Mouse (Mus musculus) ES-E14 (cell line): ENCODE measurements around the gene Aoc2. TPM values are rescaled to one million over a fixed set of nuclear protein-coding genes. Genes with fewer than 3 reads are reported as not detected.

Source experiments
- DNase-seq: peaks from one replicate; pipeline ENCODE4 v3.0.0-alpha.2; 2013; ENCODE audit warnings: low read depth, low spot score
- H3K27ac ChIP-seq: 2 replicates; pipeline ENCODE4 v1.5.1; 2012; ENCODE audit warnings: low read depth, mild to moderate bottlenecking, low read length, moderate library complexity, mixed read lengths; ENCODE audit not compliant: poor library complexity, insufficient read depth, severe bottlenecking
- H3K36me3 ChIP-seq: 2 replicates; pipeline ENCODE4 v1.6.1; 2012; ENCODE audit warnings: mild to moderate bottlenecking, low read length, moderate library complexity, mixed read lengths; ENCODE audit not compliant: control insufficient read depth, poor library complexity, insufficient read depth, severe bottlenecking
- H3K4me1 ChIP-seq, 2 experiments: fragments of 150-350 bp in 1 of 2; sonication (generic) in 1 of 2; 2 replicates each; pipeline ENCODE4 v1.6.1; 2012; ENCODE audit warnings: low read length in 2 of 2, mild to moderate bottlenecking in 1 of 2, mixed read lengths in 1 of 2; ENCODE audit not compliant: control insufficient read depth in 2 of 2, insufficient read depth in 2 of 2, poor library complexity in 1 of 2
- H3K4me3 ChIP-seq, 2 experiments: fragments of 150-350 bp in 1 of 2; sonication (generic) in 1 of 2; 2 replicates each; pipeline ENCODE4 v1.5.1; 2012; ENCODE audit warnings: low read length in 2 of 2, low read depth in 1 of 2, mild to moderate bottlenecking in 1 of 2, mixed read lengths in 1 of 2; ENCODE audit not compliant: insufficient read depth in 1 of 2, poor library complexity in 1 of 2, severe bottlenecking in 1 of 2
- H3K9ac ChIP-seq: 2 replicates; pipeline ENCODE4 v1.6.1; 2012; ENCODE audit warnings: low read depth, mild to moderate bottlenecking, low read length, mixed read lengths; ENCODE audit not compliant: poor library complexity, insufficient read depth, severe bottlenecking
- H3K9me3 ChIP-seq: fragments of 150-350 bp; sonication (generic); 2 replicates; pipeline ENCODE4 v1.6.1; 2012; ENCODE audit warnings: low read depth, mild to moderate bottlenecking, low read length; ENCODE audit not compliant: control insufficient read depth, insufficient read depth
- CHD2 ChIP-seq: IDR thresholded peaks from 2 replicates; pipeline ENCODE4 v1.6.1; 2014; ENCODE audit warnings: mild to moderate bottlenecking, low read depth, low read length, inconsistent platforms
- HCFC1 ChIP-seq: IDR thresholded peaks from 2 replicates; pipeline ENCODE4 v1.6.1; 2012; ENCODE audit warnings: low read length, inconsistent platforms, borderline replicate concordance; ENCODE audit not compliant: insufficient read depth
- MAFK ChIP-seq: IDR thresholded peaks from 2 replicates; pipeline ENCODE4 v1.6.1; 2014; ENCODE audit warnings: mild to moderate bottlenecking, low read depth, low read length, inconsistent platforms; ENCODE audit not compliant: insufficient read depth
- ZC3H11A ChIP-seq: IDR thresholded peaks from 2 replicates; pipeline ENCODE4 v1.6.1; 2012; ENCODE audit warnings: low read depth, mild to moderate bottlenecking, inconsistent platforms, low read length, borderline replicate concordance
- ZNF384 ChIP-seq: IDR thresholded peaks from 2 replicates; pipeline ENCODE4 v1.6.1; 2012; ENCODE audit warnings: low read depth, low read length, inconsistent platforms
- in situ Hi-C, 2 experiments: fragments of 600-800 bp; cut with MboI; formaldehyde crosslinking; loops; one replicate each; pipeline ENCODE4 v1.15.1; 2025; ENCODE audit warnings: low sequenced_read_pairs in 2 of 2, inconsistent platforms in 1 of 2; ENCODE audit not compliant: unreplicated experiment in 2 of 2
- total RNA-seq: library from RNA; depleted of rRNA; stranded (reverse); fragments of 300-350 nt; gene quantifications from 2 replicates; pipeline ENCODE4 v1.2.3, GENCODE M21; 2012

The Aoc2 gene
- total RNA-seq, 1 experiment = 4.6 TPM

DNA sequence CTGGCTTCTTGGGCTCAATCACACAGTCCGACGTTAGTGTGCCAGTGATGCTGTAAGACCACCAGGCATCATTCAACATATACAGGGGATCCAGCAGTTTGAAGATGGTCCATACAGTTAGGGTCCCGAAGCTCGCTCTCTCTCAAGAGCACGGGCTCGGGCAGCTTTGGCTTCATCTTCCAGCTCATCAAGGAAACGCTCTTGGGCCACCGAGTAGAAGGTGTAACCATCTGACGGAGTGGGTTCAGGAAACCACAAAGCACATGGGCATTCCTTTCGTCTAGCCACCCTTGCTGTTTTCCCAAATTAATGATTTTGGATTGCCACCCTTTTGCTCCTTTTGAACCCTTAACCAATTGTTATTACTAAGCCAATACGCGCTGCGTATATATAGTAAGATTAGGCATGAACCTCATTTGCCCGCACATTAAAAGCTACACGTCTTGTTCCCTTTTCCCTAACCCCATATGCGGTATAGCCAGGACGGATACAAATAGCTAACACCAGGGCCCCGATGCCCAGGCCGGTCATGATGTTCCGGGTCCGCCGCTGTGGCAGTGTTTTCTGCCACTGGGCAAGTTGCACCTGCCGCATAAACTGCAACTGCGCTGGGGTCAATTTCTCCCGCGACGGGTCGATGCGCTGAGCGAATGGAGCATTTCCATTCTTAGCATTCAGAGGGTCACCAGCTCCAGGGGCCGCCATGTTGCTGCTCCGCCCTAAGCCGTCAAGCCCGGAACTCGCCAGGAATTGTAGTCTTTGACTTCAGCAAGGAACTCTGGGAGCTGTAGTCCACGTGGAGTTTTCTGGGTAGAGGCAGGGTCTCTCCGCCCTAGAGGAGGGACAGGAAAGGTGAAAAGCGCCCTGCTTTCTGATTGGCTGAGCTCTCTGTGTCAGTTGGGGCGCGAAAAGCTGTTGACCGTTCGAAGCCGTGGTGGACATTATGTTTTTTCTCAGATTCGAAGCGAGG is 46.4 kb upstream of the Aoc2 start, which contains the start of the genes Cntd1 and Coa3:
TSS of gene Cntd1 (plus strand) at position 790 of the 970 bp plus-strand sequence.
TSS of gene Coa3 (minus strand) at position 892 of the 970 bp plus-strand sequence.
- TF ChIP-seq CHD2 (0 out of 2 replicates have a peak, but pooled peaks have one; percentile 60), HCFC1 (peak; percentile 92), MAFK (no peak)
- H3K4me1 ChIP-seq = peaks cover 0 to 12% of the 10 kb centered on the region in 2 experiments; a peak in 3 of 4 replicates
- in situ Hi-C loops = no loop called here
- H3K36me3 ChIP-seq = no peaks in the 10 kb centered on the region
- H3K9ac ChIP-seq = peak within 1 kb of the TSS; percentile 72
- H3K4me3 ChIP-seq = peak within 1 kb of the TSS; percentile 73 to 95
- H3K27ac ChIP-seq = no peak within 1 kb of the TSS
- no peaks in the 10 kb centered on the region for H3K9me3 ChIP-seq
- peak; percentile 86 for DNase-seq

DNA sequence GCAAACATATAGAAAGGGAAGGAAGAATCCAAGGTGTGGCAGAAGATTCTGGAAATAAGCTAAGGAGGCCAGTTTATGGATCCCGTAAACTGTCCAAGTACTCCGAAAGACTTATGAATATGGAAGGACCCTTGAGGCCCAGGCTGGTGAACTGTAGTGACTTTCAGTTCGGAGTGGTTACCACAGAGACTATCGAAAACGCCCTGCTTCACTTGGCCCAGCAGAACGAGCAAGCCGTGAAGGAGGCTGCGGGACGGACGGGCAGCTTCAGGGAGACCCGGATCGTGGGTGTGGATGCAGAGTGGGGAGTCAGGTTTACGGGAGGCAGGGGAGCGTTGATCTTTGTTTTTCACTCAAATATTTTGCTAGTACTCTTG is 45.7 kb upstream of the Aoc2 start:
- Histone ChIP-seq H3K4me3 (peak overlapping the region; percentile 39 to 95), H3K9me3 (no peaks in the 10 kb centered on the region), H3K36me3 (no peaks in the 10 kb centered on the region), H3K9ac (peak overlapping the region; percentile 53; the same call in 1 of the 2 replicates), H3K27ac (no peak overlapping the region), H3K4me1 (peaks cover 0 to 12% of the 10 kb centered on the region in 2 experiments; a peak in 3 of 4 replicates)
- DNase-seq = no peak
- TF ChIP-seq ZNF384 (no peak), HCFC1 (no peak), ZC3H11A (no peak), MAFK (no peak), CHD2 (no peak)
- in situ Hi-C loops = no loop called here

DNA sequence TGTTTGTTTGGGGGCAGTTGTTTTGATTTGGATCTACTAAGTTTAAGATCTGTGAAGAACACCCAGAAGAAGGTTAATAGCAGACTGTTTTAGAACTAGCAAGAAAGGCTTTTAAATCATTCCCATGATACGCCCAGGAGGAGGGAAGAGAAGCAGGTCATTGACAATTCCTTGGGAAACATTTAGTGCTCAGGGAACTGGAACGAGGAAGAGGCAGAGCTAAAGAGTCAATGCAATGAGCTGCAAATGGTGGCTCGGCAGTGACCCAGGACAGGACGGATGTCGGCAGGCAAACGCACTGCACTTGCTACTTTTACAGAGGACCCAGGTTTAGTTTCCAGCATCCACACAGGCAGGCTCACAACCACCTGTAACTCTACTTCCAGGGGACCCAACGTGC is 44.0 kb upstream of the Aoc2 start:
- Histone ChIP-seq H3K27ac (no peak overlapping the region), H3K9me3 (no peaks in the 10 kb centered on the region), H3K9ac (no peak overlapping the region), H3K36me3 (no peaks in the 10 kb centered on the region; the same call in 1 of the 2 replicates), H3K4me3 (no peak overlapping the region), H3K4me1 (peaks cover 0 to 12% of the 10 kb centered on the region in 2 experiments; a peak in 3 of 4 replicates)
- in situ Hi-C loops = no loop called here
- no peak for DNase-seq
- TF ChIP-seq ZC3H11A (no peak), HCFC1 (no peak), CHD2 (no peak), MAFK (no peak), ZNF384 (no peak)

DNA sequence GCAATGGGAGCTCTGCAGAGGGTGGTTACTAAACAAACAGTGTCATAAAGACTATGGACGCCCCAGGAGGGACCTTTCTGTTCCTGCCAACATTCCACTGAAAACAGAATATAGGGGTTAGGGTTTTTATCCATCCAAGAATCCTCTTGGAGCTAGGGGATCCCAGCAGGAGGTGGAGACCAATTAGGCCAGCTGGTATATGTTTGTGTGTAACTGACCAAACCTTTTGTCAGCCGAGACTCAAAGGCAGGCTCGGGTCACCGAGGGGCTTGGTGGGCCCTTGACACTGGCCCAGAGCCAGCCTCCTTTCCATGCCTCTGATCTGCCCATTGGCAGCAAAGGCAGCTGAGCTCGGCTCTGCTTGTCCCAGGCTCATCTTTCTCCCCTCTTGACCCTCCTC is 42.0 kb upstream of the Aoc2 start:
- Histone ChIP-seq H3K27ac (no peak overlapping the region), H3K4me1 (peaks cover 0 to 4% of the 10 kb centered on the region in 2 experiments; a peak in 2 of 4 replicates), H3K9me3 (no peaks in the 10 kb centered on the region), H3K9ac (no peak overlapping the region), H3K36me3 (peaks cover 2% of the 10 kb centered on the region; the same call in 1 of the 2 replicates), H3K4me3 (no peak overlapping the region)
- DNase-seq = no peak
- no peak for TF ChIP-seq ZC3H11A
- no peak for TF ChIP-seq HCFC1
- TF ChIP-seq CHD2 = no peak
- TF ChIP-seq ZNF384 = no peak
- no peak for TF ChIP-seq MAFK
- in situ Hi-C loops = no loop called here
